Mouse (Mus musculus): ENCODE measurements around the gene Olfr1402. TPM values are rescaled to one million over a fixed set of nuclear protein-coding genes. Genes with fewer than 3 reads are reported as not detected.

Gene Olfr1402
- not detected for total RNA-seq (2022)

DNA sequence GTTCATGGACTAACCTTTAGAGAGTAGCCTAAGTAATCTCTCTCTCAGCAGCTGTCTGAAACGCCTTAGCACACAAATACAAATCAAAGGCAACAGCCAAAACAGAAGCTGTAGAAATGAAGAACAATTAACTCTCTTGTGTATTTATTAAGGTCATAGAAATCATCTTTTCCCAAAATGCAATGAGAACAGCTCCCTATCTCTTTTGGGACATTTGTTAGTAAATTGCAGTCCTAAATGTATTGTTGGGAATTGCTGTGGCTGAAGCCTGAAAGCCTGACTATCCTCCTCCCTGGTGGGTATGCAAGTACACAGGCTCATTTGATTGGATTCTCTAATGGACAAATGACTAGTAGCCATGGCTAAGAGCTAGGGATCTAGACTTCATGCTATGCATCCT, at the start of gene Olfr1402:
TSS of gene Olfr1402 (minus strand) at position 101 of the 400 bp plus-strand sequence.
- DNase-seq (ENCODE audit: low spot score in 2 of 2), result no peak

DNA sequence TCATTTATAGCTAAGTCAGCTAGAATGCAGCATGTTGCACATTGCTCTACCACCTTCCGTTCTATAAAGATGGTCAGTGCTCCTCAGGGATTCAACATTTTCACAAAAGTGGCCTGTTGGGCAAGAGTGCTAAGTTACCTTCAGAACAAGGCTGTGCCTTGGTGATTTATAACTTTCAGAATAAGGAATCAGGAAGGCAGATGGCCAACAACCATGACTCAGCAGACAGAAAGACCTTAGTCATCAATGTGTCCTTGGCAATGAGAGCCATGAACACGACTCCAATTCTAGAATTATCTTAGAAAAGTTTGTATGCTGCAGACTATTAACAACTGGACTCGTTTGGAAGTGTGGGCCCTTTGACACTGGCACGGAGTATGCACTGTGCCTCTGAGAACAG, 33.5 kb upstream of the Olfr1402 start:
- DNase-seq (ENCODE audit: low spot score in 2 of 2), result no peak

DNA sequence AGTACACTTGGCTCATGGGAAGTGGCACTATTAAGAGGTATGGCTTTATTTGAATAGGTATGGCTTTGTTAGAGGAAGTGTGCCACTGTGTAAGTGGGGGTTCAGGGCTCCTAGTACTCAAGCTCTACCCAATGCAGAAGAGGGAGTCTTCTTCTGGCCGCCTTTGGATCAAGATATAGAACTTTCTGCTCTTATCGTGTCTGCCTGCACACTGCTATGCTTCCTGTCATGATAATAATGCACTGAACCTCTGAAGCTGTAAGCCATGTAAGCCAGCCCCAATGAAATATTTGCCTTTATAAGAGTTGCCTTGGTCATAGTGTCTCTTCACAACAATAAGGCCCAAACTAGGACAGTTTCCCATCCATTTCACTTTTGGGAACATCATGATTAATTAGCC, 16.8 kb upstream of the Olfr1402 start:
- DNase-seq (ENCODE audit: low spot score in 2 of 2), result no peak

DNA sequence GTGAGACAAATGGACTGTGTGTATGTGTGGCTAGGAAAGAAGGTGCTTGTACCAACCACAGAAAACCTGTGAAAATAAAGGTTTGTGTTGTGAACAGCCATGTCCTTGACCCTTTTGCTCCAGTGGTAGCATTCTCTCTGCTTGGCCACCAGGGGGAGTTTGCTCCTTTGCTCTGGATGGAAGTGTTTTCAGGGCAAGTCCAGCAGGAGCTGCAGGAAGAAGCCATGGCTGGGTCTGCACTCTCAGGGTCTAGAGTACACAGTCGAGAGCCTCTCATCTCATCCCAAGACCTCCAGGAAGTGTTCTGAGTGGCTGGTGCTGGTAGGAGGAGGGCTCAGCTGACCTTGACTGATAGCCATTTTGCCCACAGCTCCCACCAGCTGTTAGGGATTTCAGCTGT, 27.5 kb downstream of the Olfr1402 start:
- DNase-seq (ENCODE audit: low spot score in 2 of 2), result no peak

DNA sequence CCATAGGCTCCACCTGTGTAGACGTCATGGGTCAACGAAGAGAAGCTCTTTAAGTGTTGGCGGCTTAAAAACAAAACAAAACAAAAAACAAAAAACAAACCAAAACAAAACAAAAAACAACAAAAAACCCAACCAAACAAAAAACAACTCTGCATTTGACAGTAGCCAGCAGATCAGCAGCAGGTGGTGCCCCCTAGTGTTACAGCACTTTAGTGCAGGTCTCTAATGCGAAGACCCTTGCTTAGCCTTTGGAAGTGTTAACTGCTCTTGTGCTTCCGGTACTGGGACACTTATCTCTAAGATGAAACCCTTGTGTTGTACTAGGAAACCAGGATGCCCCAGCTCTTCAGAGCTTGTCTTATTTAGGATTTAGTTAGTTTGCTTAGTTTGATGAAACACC, 28.7 kb downstream of the Olfr1402 start:
- DNase-seq (ENCODE audit: low spot score in 2 of 2), result no peak

DNA sequence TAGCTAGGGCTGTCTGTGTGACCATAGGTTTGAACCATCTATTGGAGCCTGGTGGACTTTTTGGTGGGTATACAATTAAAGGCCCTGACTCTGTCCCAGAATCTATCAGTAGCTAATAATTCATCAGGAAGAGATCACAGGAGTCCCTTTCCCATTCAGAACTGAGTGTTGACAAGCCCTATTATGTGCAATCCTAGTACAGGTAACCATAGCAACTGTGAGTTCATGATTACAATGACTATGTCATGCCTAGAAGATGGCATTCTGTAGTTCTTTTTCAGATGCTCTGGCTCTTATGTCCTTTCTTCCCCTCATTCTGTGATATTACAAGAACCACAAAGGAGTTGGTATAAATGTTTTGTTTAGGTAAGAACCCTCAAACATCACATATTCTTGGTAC, 51.4 kb downstream of the Olfr1402 start:
- DNase-seq (ENCODE audit: low spot score in 2 of 2), result no peak

DNA sequence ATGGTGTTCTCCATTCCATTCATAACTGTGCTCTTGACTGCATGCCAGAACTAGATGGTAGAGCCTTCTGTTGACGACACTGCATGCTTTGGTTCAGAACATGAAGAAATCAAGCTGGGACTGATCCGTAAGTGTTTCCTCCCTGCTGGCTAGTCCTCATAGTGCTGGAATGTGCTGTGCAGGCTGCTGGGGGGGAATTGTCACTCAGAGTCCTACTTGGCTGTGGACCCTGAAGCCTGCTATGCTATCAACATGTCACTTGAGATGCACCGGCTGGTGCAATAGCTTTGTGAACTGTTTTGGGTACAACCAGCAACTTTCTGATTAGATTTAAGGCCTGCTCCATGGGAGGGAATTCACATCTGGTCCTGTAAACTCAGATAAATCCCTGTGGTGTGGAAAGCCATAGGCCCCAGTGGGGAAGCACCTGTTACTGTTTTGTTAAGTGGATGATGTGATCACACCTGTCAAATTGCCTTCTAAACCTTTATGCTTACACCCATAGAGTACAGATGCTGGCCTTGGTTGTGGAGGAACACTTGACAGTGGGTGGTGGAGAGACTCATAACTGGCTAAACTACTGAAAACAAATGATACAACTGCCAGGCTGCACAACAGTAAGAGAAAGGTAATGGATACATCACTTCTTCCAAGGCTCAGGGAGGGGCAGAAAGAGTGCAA, 58.3 kb downstream of the Olfr1402 start:
- DNase-seq (ENCODE audit: low spot score in 2 of 2), result no peak

DNA sequence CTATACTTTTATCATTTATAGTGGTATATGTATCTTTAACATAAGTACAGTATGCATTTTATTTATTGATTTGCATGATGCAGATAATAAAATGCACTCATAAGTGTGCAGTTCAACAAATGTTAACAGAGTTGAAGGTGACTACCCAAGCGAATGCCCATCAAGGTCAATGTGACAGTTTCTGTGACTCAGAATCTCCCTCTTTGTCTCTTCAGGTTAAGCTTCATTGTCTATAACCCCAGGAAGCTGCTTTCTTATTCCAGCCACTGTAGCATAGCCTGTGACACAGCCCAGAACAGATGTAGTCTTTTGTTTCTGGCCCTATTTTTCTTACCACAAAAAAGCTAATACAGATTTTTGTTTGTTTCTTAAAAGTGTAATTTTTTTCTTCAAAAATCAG, 63.4 kb downstream of the Olfr1402 start:
- no peak for DNase-seq (ENCODE audit: low spot score in 2 of 2)

Other genes with a start within 250 kb of the Olfr1402 start
- 10 to 100 TPM; 59.3 to 69.9 (median 65.3) TPM for gene Bcl9, start 124.1 kb downstream of the Olfr1402 start, total RNA-seq (2022)
- 10 to 100 TPM in 2 of 4 experiments, 1 to 10 TPM in 2; 9.4 to 12.2 (median 10.5) TPM for gene Chd1l, start 188.2 kb upstream of the Olfr1402 start, total RNA-seq (2022)
- 1 to 10 TPM; 4.2 to 6.9 (median 5.8) TPM for gene Fmo5, start 206.8 kb upstream of the Olfr1402 start, total RNA-seq (2022)
- 10 to 100 TPM; 27.4 to 46.3 (median 35.7) TPM for gene Prkab2, start 236.2 kb upstream of the Olfr1402 start, total RNA-seq (2022)